Mouse (Mus musculus): ENCODE results near the gene Rbm31y. TPM values are rescaled to one million over a fixed set of nuclear protein-coding genes. Genes with fewer than 3 reads are reported as not detected.
"Not testable (repeated sequence)": the region's sequence is repeated elsewhere in the genome, so short reads cannot be mapped to it uniquely, and the experiment has no call there.

The Rbm31y gene
- polyA plus RNA-seq (2015; fragmentation: Nextera tagmentation; extraction: Ambion mirVana) = not detected in 2 replicates

GRCm38 (mm10) chrY:17400461-17400860, at the start of gene Rbm31y:
Gene Rbm31y (plus strand): TSS chrY:17400761.
- H3K9me3 ChIP-seq (replicated peaks; ENCODE audit: control insufficient read depth, low read length, poor library complexity, severe bottlenecking); H3K9ac ChIP-seq (ENCODE audit: low read depth, low read length); H3K36me3 ChIP-seq (ENCODE audit: control insufficient read depth, insufficient read depth, low read length); H3K4me2 ChIP-seq (ENCODE audit: low read length); ATAC-seq; H3K4me3 ChIP-seq (ENCODE audit: low read depth, low read length); H3K4me1 ChIP-seq (ENCODE audit: control insufficient read depth, insufficient read depth, low read length); H3K27me3 ChIP-seq (ENCODE audit: control insufficient read depth, insufficient read depth, low read depth, low read length); H3K27ac ChIP-seq (ENCODE audit: low read length): not testable (repeated sequence)
- WGBS = no CpG with 5 or more reads among the region's 11 CpGs
